Mouse (Mus musculus): ENCODE measurements around the gene Rprd1b.

DNA sequence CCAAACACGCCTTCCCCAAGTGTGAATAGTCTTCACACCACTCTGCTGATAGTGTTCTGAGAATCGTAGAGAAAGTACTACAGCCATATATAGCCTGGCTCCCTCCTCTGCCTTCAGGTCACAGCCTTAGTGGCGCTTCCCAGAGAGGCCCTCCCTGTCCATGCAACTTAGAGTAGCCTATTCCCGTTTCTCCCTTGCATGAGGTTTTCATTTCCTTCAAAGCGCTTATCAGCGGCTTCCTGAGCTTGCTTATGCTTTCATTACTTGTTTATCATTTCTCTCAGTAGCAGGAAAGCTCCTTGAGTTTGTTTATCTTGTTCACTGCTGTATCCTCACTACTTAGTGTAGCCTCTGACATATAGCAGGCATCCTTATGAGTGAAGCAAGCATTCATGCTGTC is 23.7 kb upstream of the Rprd1b start:
- no peak for TF ChIP-seq CTCF (IDR thresholded peaks at IDR 0.05; ENCODE audit: extremely low read depth, insufficient read length, insufficient replicate concordance, low read depth, low read length)
- no peak for TF ChIP-seq POLR2A (IDR thresholded peaks at IDR 0.05; ENCODE audit: low read depth, low read length)

Data from small intestine, adult 2 months (tissue).